Mouse (Mus musculus) embryo, embryonic 10 days (tissue): ENCODE results near the gene Wdr83.
"Not testable (repeated sequence)": the region's sequence is repeated elsewhere in the genome, so short reads cannot be mapped to it uniquely, and the experiment has no call there.

Experiments used
- DNase-seq: peaks from one replicate; pipeline ENCODE4 v3.0.0-alpha.2; 2015; ENCODE audit warnings: low spot score

Gene Wdr83

GRCm38 (mm10) chr8:85081216-85081555 is at the start of gene Wdr83:
TSS of gene Wdr83 (minus strand) at chr8:85081306.
- DNase-seq, result peak; percentile 79

- DNase-seq, result no peak
Measured at GRCm38 (mm10) chr8:85123691-85124090, 42.6 kb upstream of the Wdr83 start.

- DNase-seq, result no peak
Measured at GRCm38 (mm10) chr8:85122995-85123394, 41.9 kb upstream of the Wdr83 start, which contains the start of gene Zfp791. TSS of gene Zfp791 (minus strand) at chr8:85123095.

- not testable (repeated sequence) for DNase-seq
Measured at GRCm38 (mm10) chr8:85120251-85120650, 39.1 kb upstream of the Wdr83 start.

- peak; percentile 93 for DNase-seq
Measured at GRCm38 (mm10) chr8:85119052-85119981, 38.2 kb upstream of the Wdr83 start.

GRCm38 (mm10) chr8:85116984-85117383 is 35.9 kb upstream of the Wdr83 start:
- DNase-seq, result no peak

- DNase-seq, result no peak
Measured at GRCm38 (mm10) chr8:85115501-85115900, 34.4 kb upstream of the Wdr83 start.

- DNase-seq, result no peak
Measured at GRCm38 (mm10) chr8:85113241-85113640, 32.1 kb upstream of the Wdr83 start.

GRCm38 (mm10) chr8:85100076-85100665 is 19.1 kb upstream of the Wdr83 start:
- DNase-seq, result no peak

- no peak for DNase-seq
Measured at GRCm38 (mm10) chr8:85096850-85097249, 15.7 kb upstream of the Wdr83 start.

- DNase-seq, result no peak
Measured at GRCm38 (mm10) chr8:85096196-85096595, 15.1 kb upstream of the Wdr83 start.

- no peak for DNase-seq
Measured at GRCm38 (mm10) chr8:85095566-85095965, 14.5 kb upstream of the Wdr83 start.

GRCm38 (mm10) chr8:85095051-85095450 is 13.9 kb upstream of the Wdr83 start:
- no peak for DNase-seq

GRCm38 (mm10) chr8:85091526-85092090 is 10.5 kb upstream of the Wdr83 start:
- DNase-seq, result no peak

GRCm38 (mm10) chr8:85090856-85091255 is 9.8 kb upstream of the Wdr83 start:
- no peak for DNase-seq

- no peak for DNase-seq
Measured at GRCm38 (mm10) chr8:85088771-85089170, 7.7 kb upstream of the Wdr83 start.

GRCm38 (mm10) chr8:85086238-85086637 is 5.1 kb upstream of the Wdr83 start:
- no peak for DNase-seq

- no peak for DNase-seq
Measured at GRCm38 (mm10) chr8:85084633-85085032, 3.5 kb upstream of the Wdr83 start.

GRCm38 (mm10) chr8:85083108-85083813 is 2.2 kb upstream of the Wdr83 start, which contains the start of gene Man2b1:
TSS of gene Man2b1 (plus strand) at chr8:85083270.
- DNase-seq, result peak; percentile 85

GRCm38 (mm10) chr8:85082169-85082568 is 1.1 kb upstream of the Wdr83 start:
- DNase-seq, result not testable (repeated sequence)

GRCm38 (mm10) chr8:85080532-85081215 is 432 bp downstream of the Wdr83 start, which contains the start of gene Wdr83os:
TSS of gene Wdr83os (plus strand) at chr8:85080740.
- peak; percentile 73 for DNase-seq

- DNase-seq, result peak; percentile 22
Measured at GRCm38 (mm10) chr8:85080214-85080531, 933 bp downstream of the Wdr83 start.
